Mouse (Mus musculus): Measurements from ENCODE around the gene Dolpp1. TPM values are rescaled to one million over a fixed set of nuclear protein-coding genes. Genes with fewer than 3 reads are reported as not detected.
A peak's percentile ranks its signal among the peaks of the same experiment; 100 is the strongest.

The Dolpp1 gene
- total RNA-seq (2021): 10 to 100 TPM; 24.4 to 27.0 TPM

GRCm38 (mm10) chr2:30392114-30392576 lies at the start of gene Dolpp1:
Gene Dolpp1 (plus strand): TSS chr2:30392254.
- DNase-seq (ENCODE audit: low spot score in 2 of 2): peak; percentile 98 to 99
- intact Hi-C loops (cut with DNase I): no loop called here

GRCm38 (mm10) chr2:30342544-30342943 lies 49.5 kb upstream of the Dolpp1 start:
- DNase-seq (ENCODE audit: low spot score in 2 of 2): no peak
- intact Hi-C loops (cut with DNase I): no loop called here

DNA sequence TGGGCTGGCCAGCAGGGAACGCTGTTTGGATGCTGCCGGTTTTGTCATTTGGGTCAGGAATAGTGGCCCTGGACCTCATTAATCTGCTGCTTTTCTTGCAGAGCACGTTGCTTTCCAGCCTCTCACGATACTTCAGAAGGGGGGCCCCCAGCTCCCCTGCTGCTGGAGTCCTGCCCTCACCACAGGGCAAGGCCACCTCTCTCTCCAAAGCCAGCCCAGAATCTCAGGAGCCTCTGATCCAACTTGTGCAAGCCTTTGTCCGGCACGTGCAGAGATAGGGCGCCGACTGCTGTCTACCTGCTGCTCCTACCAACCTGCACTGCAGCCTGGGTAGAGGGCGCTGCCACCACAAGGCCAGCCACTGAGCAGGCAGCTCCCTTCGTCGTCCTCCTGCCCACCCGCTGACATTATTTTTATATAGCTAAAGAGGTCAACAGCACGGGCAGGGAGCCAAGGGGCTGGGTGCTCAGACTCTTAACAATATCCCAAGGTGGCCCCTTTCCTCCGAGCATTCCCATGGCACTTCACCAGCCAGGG lies 48.4 kb upstream of the Dolpp1 start:
- no peak for DNase-seq (ENCODE audit: low spot score in 2 of 2)
- intact Hi-C loops (cut with DNase I): no loop called here

- no peak for DNase-seq (ENCODE audit: low spot score in 2 of 2)
- intact Hi-C loops (cut with DNase I): no loop called here
Observed at GRCm38 (mm10) chr2:30345971-30346676, 45.9 kb upstream of the Dolpp1 start.

- no peak for DNase-seq (ENCODE audit: low spot score in 2 of 2)
- intact Hi-C loops (cut with DNase I): no loop called here
Observed at GRCm38 (mm10) chr2:30349196-30349595, 42.9 kb upstream of the Dolpp1 start.

DNA sequence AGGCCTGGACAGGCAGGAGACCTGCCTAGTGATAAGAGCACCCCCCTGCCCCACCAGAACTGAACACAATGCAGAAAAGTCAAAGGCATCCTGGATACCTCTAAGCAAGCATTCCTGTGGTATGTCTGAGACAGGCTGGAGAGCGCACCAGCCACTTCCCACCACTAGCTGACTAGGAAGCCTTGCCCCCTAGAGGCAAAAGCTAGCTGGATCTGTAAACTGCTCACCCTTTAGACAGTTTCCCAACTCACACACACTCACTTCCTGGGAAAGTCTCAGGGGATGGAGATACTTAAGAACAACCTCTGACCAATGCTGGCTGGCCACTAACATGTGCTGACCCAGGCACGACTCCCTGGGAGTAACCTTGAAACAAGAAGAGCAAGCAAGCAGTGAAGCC lies 40.9 kb upstream of the Dolpp1 start:
- no peak for DNase-seq (ENCODE audit: low spot score in 2 of 2)
- intact Hi-C loops (cut with DNase I): no loop called here

DNA sequence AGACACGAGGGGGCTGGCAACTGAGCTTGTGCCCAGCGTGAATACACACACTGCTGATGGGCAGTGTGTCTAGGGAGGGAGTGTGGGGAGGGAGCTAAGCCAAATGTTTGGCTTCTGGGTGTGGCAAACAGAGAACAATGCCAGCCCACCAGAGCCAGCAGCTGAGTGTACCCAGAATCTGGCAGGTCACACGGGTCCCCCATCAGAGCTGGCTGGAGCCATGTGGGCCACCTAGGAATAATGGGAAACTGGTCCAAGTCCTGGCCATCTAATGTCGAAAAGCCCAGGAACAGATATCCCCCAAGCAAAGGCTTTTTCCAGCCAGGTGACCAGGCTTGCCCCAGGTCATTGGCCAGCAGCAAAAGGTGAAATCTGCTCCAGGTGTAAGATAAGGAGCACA lies 36.2 kb upstream of the Dolpp1 start:
- DNase-seq (ENCODE audit: low spot score in 2 of 2): no peak
- intact Hi-C loops (cut with DNase I): no loop called here

- DNase-seq (ENCODE audit: low spot score in 2 of 2): no peak
- intact Hi-C loops (cut with DNase I): no loop called here
Observed at GRCm38 (mm10) chr2:30356266-30356665, 35.8 kb upstream of the Dolpp1 start.

- intact Hi-C loops (cut with DNase I): no loop called here
- no peak for DNase-seq (ENCODE audit: low spot score in 2 of 2)
Observed at GRCm38 (mm10) chr2:30356906-30357305, 35.1 kb upstream of the Dolpp1 start.

- intact Hi-C loops (cut with DNase I): no loop called here
- DNase-seq (ENCODE audit: low spot score in 2 of 2): peak in 1 of 2 experiments; percentile 42
Observed at GRCm38 (mm10) chr2:30357552-30358510, 34.2 kb upstream of the Dolpp1 start.

GRCm38 (mm10) chr2:30358533-30359531 lies 33.2 kb upstream of the Dolpp1 start, which contains the start of gene Sh3glb2:
Gene Sh3glb2 (minus strand): TSS chr2:30359337.
- peak; percentile 74 to 86 for DNase-seq (ENCODE audit: low spot score in 2 of 2)
- intact Hi-C loops (cut with DNase I): no loop called here

GRCm38 (mm10) chr2:30360626-30361025 lies 31.4 kb upstream of the Dolpp1 start:
- DNase-seq (ENCODE audit: low spot score in 2 of 2): no peak
- intact Hi-C loops (cut with DNase I): no loop called here

GRCm38 (mm10) chr2:30362865-30363264 lies 29.2 kb upstream of the Dolpp1 start:
- DNase-seq (ENCODE audit: low spot score in 2 of 2): no peak
- intact Hi-C loops (cut with DNase I): no loop called here

DNA sequence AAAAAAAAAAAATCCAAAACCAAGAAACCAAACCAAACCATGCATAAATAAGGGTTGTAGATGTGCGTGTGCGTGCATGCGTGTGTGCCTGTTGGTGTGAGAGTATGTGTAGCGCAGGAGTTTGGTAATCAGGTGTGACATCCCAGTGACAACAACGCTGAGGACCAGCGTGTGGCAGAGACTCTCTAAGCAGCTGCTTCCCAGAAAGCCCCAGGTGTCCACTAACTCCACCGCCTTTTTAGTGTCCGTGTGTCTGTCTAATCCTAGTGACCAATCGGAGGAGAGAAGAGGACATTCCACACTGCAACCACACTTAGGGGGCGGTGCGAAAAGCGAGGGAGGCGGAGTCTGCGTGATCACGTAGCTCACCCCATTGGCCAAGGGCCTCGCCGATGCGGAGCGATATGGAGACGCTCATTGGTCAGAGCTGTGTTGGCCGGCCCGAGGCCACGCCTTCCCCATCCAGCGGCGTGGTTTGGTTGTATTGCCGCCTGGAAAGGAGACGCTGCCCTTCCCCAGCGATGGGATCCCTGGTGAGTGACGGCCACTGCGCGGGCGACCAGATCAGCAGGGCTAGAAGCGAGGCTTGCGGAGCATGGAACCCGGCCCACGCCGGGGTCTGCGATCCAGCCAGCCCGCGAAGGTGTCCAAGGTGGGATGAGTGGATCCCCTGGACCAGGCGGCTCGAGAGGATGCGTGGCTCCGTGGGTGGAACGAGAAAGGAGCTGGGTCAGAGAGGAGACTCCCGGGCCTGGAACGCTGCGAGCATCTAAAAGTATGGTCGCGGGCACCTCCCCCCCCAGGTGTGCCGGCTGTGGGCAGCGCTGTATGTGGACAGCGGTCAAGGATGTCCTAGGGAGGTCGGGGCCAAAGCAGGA lies 28.0 kb upstream of the Dolpp1 start, which contains the start of gene Miga2:
TSS of gene Miga2 (plus strand) at position 461 of the 878 bp plus-strand sequence.
- peak; percentile 98 to 99 for DNase-seq (ENCODE audit: low spot score in 2 of 2)
- intact Hi-C loops (cut with DNase I): no loop called here

DNA sequence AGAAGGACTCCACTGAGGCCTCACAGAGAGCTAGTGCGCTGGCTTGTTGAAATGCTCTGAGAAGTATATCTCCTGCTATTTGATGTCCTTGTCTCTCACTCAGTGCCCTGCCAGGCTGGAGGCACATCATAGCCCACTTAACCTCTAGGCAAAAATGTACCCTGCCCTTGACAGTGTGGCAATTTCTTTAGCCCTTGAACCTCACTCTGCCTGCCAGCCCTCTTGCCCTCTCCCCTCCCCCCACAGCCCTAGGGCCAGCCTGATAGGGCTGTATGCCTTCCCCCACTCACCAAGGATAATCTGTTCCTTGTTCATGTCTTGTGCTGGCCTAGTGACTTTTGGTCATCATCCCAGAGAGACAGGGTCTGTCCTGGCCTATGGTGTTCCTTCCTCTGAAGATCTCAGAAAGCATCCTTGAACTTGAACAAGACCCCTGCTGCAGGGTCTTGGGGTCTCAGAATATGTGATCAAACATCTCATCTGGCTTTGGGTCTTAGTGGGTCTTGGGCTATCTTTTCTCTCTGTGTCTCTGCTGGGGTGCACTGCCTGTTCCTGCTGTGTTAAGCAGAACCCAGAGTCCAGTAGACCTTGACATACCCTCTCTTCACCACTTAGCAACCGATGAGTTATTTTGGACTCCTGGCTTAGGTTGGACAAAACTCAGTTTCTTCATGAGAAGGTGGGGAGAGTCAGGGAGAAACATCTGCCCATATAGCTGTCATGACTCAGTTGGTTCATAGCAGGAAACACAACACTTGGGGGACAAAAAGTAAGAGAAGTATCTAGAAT lies 26.6 kb upstream of the Dolpp1 start:
- no peak for DNase-seq (ENCODE audit: low spot score in 2 of 2)
- intact Hi-C loops (cut with DNase I): no loop called here

GRCm38 (mm10) chr2:30366203-30366602 lies 25.9 kb upstream of the Dolpp1 start:
- DNase-seq (ENCODE audit: low spot score in 2 of 2): no peak
- intact Hi-C loops (cut with DNase I): no loop called here

DNA sequence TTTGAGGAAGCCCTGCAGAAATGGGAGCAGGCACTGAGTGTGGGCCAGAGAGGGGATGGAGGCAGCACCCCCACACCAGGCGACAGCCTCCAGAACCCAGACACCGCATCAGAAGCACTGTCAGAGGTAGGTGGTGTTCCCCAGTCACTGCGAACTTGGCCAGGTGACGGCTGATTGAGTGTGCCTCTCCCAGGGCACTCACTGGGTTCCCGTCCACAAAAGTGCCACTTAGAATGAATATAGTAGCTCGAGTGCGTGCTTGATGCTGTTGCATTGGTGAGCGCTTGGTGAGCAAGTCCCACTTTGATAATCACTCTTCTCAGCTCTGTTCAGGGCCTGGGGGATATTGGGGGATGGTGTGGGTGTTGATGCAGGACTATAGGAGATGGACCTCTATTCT lies 20.5 kb upstream of the Dolpp1 start:
- no peak for DNase-seq (ENCODE audit: low spot score in 2 of 2)
- intact Hi-C loops (cut with DNase I): no loop called here

All from left cerebral cortex, postnatal 36 days (tissue).